Mouse (Mus musculus) c-Kit-negative CD71-positive TER-119-positive erythroid progenitor cells, embryonic 14.5 days (primary cell): ENCODE measurements around the gene Klf4.

ENCODE experiments used
- DNase-seq: peaks from one replicate; pipeline ENCODE4 v3.0.0-alpha.2; 2013; ENCODE audit warnings: low read depth, low spot score

Klf4 gene

GRCm38 (mm10) chr4:55526247-55527115, 5.8 kb downstream of the Klf4 start:
- no peak for DNase-seq

- no peak for DNase-seq
These were observed 8.3 kb downstream of the Klf4 start for GRCm38 (mm10) chr4:55523921-55524320.

GRCm38 (mm10) chr4:55517438-55517837, 14.8 kb downstream of the Klf4 start:
- no peak for DNase-seq

GRCm38 (mm10) chr4:55516048-55516447, 16.2 kb downstream of the Klf4 start:
- DNase-seq = no peak

GRCm38 (mm10) chr4:55514733-55515176, 17.5 kb downstream of the Klf4 start:
- no peak for DNase-seq

GRCm38 (mm10) chr4:55513615-55514279, 18.5 kb downstream of the Klf4 start:
- DNase-seq = no peak

GRCm38 (mm10) chr4:55511389-55511788, 20.9 kb downstream of the Klf4 start:
- no peak for DNase-seq

- no peak for DNase-seq
These were observed 23.6 kb downstream of the Klf4 start for GRCm38 (mm10) chr4:55508712-55509111.

GRCm38 (mm10) chr4:55498621-55499020, 33.6 kb downstream of the Klf4 start:
- DNase-seq = no peak

GRCm38 (mm10) chr4:55496416-55496815, 35.9 kb downstream of the Klf4 start:
- DNase-seq = no peak

- DNase-seq = no peak
These were observed 39.0 kb downstream of the Klf4 start for GRCm38 (mm10) chr4:55493261-55493660.

- DNase-seq = no peak
These were observed 42.9 kb downstream of the Klf4 start for GRCm38 (mm10) chr4:55489328-55489727.

- DNase-seq = no peak
These were observed 43.7 kb downstream of the Klf4 start for GRCm38 (mm10) chr4:55488604-55489003.

- peak; percentile 11 for DNase-seq
These were observed 51.9 kb downstream of the Klf4 start for GRCm38 (mm10) chr4:55480322-55480767.

GRCm38 (mm10) chr4:55478333-55478732, 53.9 kb downstream of the Klf4 start:
- DNase-seq = no peak

- no peak for DNase-seq
These were observed 54.3 kb downstream of the Klf4 start for GRCm38 (mm10) chr4:55477933-55478332.

GRCm38 (mm10) chr4:55477210-55477759, 55.0 kb downstream of the Klf4 start:
- no peak for DNase-seq
